Mouse (Mus musculus) adrenal gland, postnatal 4 days (tissue): ENCODE data around the gene Pgghg. TPM values are rescaled to one million over a fixed set of nuclear protein-coding genes. Genes with fewer than 3 reads are reported as not detected.

ENCODE experiments used
- DNase-seq, 2 experiments: peaks; one replicate each; pipeline ENCODE4 v3.0.0; 2021 to 2022; ENCODE audit warnings: low spot score in 2 of 2, mixed read lengths in 2 of 2
- total RNA-seq, 2 experiments: library from RNA; stranded (reverse); gene quantifications; 2 replicates each; pipeline ENCODE4 v1.2.3; 2021

Gene Pgghg
- total RNA-seq, 2 experiments from 2014 or later: 41.5 to 44.5 TPM

DNA sequence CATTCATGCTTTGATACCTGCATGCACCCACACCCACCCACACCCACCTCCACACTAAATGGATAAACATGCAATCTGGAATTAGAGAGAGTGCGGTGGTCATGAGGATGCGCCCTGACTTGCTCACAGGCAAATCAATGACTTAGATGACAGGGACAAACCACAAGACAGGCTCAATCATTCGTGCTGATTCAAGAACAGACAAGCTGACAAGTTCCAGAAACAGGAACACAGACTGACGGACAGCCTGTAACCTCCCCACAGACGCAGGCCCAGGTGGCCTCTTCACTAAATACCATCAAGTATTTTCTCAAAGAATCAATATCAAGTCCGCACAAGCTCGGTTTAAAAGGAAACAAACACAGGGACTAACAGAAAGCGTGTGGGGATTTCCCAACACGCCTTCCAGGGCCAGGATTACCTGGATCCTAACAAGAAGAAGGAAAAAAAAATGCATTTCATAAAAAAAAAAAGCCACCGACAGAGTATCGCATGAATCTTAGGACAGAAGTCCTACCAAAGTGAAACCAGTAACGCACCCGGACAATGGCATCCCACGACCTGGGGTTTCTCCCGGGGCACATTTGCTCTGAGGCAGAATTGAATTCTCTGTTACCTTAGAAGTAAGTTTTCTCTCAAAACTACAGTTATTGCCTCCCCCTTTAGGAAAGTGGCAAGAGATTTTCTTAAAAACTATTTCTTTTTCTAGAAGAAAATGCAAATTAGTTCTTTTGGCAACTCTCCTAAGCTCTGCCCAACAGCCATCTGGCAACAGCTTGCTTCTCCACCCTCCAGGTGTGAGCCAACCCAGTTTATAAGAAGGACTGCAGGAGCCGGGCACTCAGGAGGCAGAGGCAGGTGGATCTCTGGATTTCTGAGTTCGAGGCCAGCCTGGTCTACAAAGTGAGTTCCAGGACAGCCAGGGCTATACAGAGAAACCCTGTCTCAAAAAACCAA is 46.3 kb downstream of the Pgghg start:
- DNase-seq: no peak

DNA sequence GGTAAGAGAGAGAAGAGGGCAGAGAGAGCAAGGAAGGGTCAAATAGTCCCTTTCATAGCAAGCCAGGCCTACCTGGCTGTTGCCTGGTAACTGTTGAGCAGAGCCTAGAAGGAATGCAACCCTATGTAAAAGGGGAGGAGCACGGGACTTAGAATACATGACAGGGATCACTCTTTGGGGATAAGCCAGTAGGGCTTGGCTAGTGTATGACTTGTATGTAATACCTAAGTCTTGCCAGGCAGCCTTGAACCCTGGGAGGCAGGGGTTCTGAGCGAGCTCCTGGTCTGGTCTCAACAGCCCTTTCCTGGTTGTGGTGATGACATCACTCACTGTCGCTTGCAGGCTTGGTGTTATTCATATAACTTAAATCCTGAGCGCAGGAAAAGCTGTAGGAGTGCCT is 47.8 kb downstream of the Pgghg start:
- no peak for DNase-seq

DNA sequence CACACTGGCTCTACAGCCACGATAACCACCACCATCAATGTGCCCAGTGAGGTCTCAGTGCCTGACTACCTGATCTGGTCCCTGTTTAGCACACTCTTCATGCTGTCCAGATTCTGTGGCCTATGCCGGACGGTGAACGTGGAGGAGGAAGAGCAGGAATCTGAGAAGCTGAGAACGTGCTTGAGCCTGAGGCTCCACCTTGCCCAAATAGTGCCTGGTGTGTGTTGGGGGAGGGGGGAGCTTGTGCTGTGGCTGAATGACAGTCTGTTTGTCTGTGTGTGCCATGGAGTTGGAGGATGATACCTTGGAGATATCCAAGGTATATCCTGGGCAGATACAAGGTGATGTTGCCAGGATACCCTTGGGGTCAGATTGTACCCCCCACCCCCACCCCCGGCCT is 49.0 kb downstream of the Pgghg start:
- no peak for DNase-seq

DNA sequence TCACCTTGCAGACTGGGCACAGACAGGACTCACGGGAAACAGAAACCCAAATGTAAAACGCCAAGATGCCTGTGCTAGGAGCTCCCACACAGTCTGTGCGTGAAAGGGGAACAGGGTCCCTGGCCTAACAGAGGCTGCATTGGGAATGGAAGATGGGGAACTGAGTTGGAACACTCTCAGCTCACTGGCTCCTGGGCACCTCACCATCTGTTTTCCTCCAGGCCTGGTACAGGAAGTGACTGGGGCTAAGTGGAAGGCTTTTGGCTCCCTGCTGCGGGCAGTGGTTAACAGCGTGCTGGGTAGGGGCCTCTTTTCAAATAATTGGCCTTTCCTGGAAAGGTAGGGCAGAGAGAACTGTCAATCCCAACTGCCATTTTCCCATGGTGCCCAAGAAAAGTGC is 49.4 kb downstream of the Pgghg start:
- no peak for DNase-seq

DNA sequence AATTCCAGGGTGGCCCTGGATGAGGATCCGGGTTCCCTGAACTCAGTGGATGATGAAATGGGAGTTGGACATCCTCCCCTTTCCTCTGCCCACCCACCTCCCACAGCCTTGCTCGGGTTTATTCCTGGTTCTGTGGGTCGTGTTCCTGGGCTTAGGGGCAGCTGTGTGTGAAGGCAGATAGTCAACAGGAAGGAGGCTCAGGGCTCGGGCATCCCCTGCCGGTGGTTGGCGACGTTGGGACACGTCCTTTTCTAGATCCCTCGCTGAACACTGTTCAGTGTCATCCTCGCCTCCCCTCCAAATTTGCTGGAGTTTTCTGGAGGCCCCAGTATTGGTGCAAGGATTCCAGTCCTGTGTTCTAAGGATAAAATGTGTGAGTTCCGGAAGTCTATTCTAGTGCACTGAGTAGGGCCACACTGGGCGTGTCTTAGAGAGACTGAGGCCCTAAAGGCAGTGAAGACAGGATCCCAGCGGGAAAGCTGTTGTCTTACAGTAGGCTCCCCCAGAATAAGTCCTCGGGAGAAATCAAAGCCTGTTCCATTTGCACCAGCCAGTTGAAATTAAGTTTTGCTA is 50.0 kb downstream of the Pgghg start:
- DNase-seq: no peak

Other genes with a start within 250 kb of the Pgghg start
- not detected for gene Olfr541, start 244.1 kb upstream of the Pgghg start, total RNA-seq
- gene Cyp2e1, start 177.7 kb upstream of the Pgghg start, total RNA-seq: 100 to 1,000 TPM in 1 of 2 experiments, 1 to 10 TPM in 1; 4.1 to 138 TPM
- under 1 TPM in 1 of 2 experiments, not detected in 1; 0.42 TPM for gene Syce1, start 153.5 kb upstream of the Pgghg start, total RNA-seq
- gene Zfp941, start 119.2 kb upstream of the Pgghg start, total RNA-seq: 1 to 10 TPM; 5.1 to 5.4 TPM
- 10 to 100 TPM in 1 of 2 experiments, under 1 TPM in 1; 0.70 to 17.0 TPM for gene Urah, start 106.4 kb upstream of the Pgghg start, total RNA-seq
- gene Scgb1c1, start 95.8 kb upstream of the Pgghg start, total RNA-seq: not detected
- under 1 TPM; 0.40 to 0.76 TPM for gene Odf3, start 93.6 kb upstream of the Pgghg start, total RNA-seq
- 1 to 10 TPM in 1 of 2 experiments, not detected in 1; 1.2 TPM for gene Gm45785, start 85.1 kb upstream of the Pgghg start, total RNA-seq
- 10 to 100 TPM; 64.3 to 69.0 TPM for gene Ric8a, start 84.4 kb upstream of the Pgghg start, total RNA-seq
- 10 to 100 TPM; 40.2 to 42.9 TPM for gene Bet1l, start 83.8 kb upstream of the Pgghg start, total RNA-seq
- gene Psmd13, start 59.4 kb upstream of the Pgghg start, total RNA-seq: 100 to 1,000 TPM; 123 to 133 TPM
- 10 to 100 TPM; 34.7 to 41.8 TPM for gene Sirt3, start 59.1 kb upstream of the Pgghg start, total RNA-seq
- gene Cox8b, start 40.9 kb upstream of the Pgghg start, total RNA-seq: 100 to 1,000 TPM; 183 to 297 TPM
- 1 to 10 TPM; 2.1 to 4.9 TPM for gene Nlrp6, start 20.5 kb upstream of the Pgghg start, total RNA-seq
- gene Ifitm5, start 8.9 kb downstream of the Pgghg start, total RNA-seq: 1 to 10 TPM; 2.6 to 2.8 TPM
- not detected for gene Gm45717, start 14.5 kb downstream of the Pgghg start, total RNA-seq
- gene Ifitm2, start 14.6 kb downstream of the Pgghg start, total RNA-seq: 100 to 1,000 TPM; 508 to 623 TPM
- gene Ifitm1, start 25.8 kb downstream of the Pgghg start, total RNA-seq: 10 to 100 TPM in 1 of 2 experiments, 1 to 10 TPM in 1; 8.0 to 13.7 TPM
- gene Ifitm3, start 69.4 kb downstream of the Pgghg start, total RNA-seq: 100 to 1,000 TPM; 109 to 115 TPM
- 1 to 10 TPM; 2.1 to 4.5 TPM for gene Ifitm6, start 76.5 kb downstream of the Pgghg start, total RNA-seq
- gene Gm17387, start 87.7 kb downstream of the Pgghg start, total RNA-seq: not detected
- 10 to 100 TPM in 1 of 2 experiments, 1 to 10 TPM in 1; 7.0 to 11.3 TPM for gene B4galnt4, start 119.7 kb downstream of the Pgghg start, total RNA-seq
- gene Pkp3, start 136.8 kb downstream of the Pgghg start, total RNA-seq: 1 to 10 TPM; 1.6 to 2.2 TPM
- 10 to 100 TPM in 1 of 2 experiments, 1 to 10 TPM in 1; 7.0 to 10.3 TPM for gene Sigirr, start 159.2 kb downstream of the Pgghg start, total RNA-seq
- 1 to 10 TPM in 1 of 2 experiments, under 1 TPM in 1; 0.65 to 2.2 TPM for gene Ano9, start 176.4 kb downstream of the Pgghg start, total RNA-seq
- gene Ptdss2, start 181.0 kb downstream of the Pgghg start, total RNA-seq: 10 to 100 TPM; 44.2 to 53.1 TPM
- 100 to 1,000 TPM; 179 to 186 TPM for gene Rnh1, start 231.5 kb downstream of the Pgghg start, total RNA-seq